Mouse (Mus musculus) olfactory bulb, adult 2 months (tissue): ENCODE data around the gene 1110017D15Rik.

Experiments
- CTCF ChIP-seq: fragments of 200-500 bp; IDR thresholded peaks from 2 replicates; pipeline ENCODE4 v1.5.1; 2012; ENCODE audit warnings: low read depth, mild to moderate bottlenecking, low read length, moderate library complexity; ENCODE audit not compliant: insufficient read depth
- POLR2A ChIP-seq: fragments of 200-500 bp; IDR thresholded peaks from 2 replicates; pipeline ENCODE4 v1.6.1; 2012; ENCODE audit warnings: mild to moderate bottlenecking, low read depth, low read length, moderate library complexity; ENCODE audit not compliant: insufficient read depth

DNA sequence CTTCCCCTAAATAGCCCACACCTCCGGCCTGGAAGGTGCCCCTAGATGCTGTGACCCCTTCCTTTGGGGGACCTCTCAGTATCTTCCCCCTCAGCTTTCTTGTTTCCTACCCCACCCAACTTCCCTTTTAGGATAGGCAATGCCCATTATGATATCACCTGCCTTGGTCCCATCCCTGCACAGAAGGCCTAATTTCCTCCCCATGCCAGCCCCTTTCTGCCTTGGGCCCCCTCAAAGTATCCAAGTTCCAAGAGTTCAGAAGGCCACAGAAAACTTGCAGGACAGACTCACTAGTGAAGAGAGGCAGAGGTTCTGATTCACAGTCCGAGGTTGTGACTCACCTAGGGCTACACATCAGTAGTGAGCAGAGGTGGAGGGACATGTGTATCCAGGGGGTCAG lies at the start of gene 1110017D15Rik:
- TF ChIP-seq CTCF (no peak), POLR2A (no peak)
